Comparison of ENCODE assay signal across 9 mouse cellular contexts in genomic region chr7:129469496-129469895, GRCm38 (mm10).
A peak's percentile ranks its signal among the peaks of the same experiment; 100 is the strongest.
DNase-seq lines count a peak whose midpoint lies in the region; ATAC-seq lines count a peak whose summit lies in the region.
"Had no signal": no experiment of that assay in that cellular context is flagged by ENCODE, and none has a peak within 500 bp of the region (broad histone marks: within the 10 kb centered on the region; RNA-seq: fewer than 3 reads in every experiment).

No protein-coding gene starts in this region.

- H3K4me1 ChIP-seq in liver, embryonic 12.5 days, result no peaks in the 10 kb centered on the region
- H3K4me1 ChIP-seq in liver, embryonic 11.5 days (replicated peaks; ENCODE audit: control insufficient read depth, insufficient read depth, low read length), result no peaks in the 10 kb centered on the region
- H3K4me1 ChIP-seq: liver, embryonic 13.5 days had no signal

- no peak overlapping the region for H3K27ac ChIP-seq in liver, embryonic 12.5 days
- H3K27ac ChIP-seq in liver, embryonic 11.5 days (ENCODE audit: low read depth, low read length), result no peak overlapping the region
- H3K27ac ChIP-seq: liver, embryonic 13.5 days had no signal

- 10% methylated on average over 3 of the region's 3 CpGs for WGBS in liver, embryonic 12.5 days (ENCODE audit: insufficient replicate concordance)
- WGBS in liver, embryonic 11.5 days, result 5% methylated on average over 3 of the region's 3 CpGs

- no peaks in the 10 kb centered on the region for H3K9me3 ChIP-seq in liver, embryonic 12.5 days (replicated peaks)
- no peaks in the 10 kb centered on the region for H3K9me3 ChIP-seq in liver, embryonic 11.5 days (ENCODE audit: control insufficient read depth, low read length)

- H3K4me2 ChIP-seq in liver, embryonic 12.5 days, result no peak overlapping the region
- no peak overlapping the region for H3K4me2 ChIP-seq in liver, embryonic 11.5 days
- H3K4me2 ChIP-seq: liver, embryonic 13.5 days had no signal

- DNase-seq in liver (peak; percentile 63), MN1 (ENCODE audit: low spot score) (no peak)
- peak; percentile 35 for DNase-seq in adrenal gland, adult 2 months
- DNase-seq in heart, postnatal 14 days, result peak; percentile 47 to 70
- peak; percentile 47 for DNase-seq in liver, embryonic 11.5 days (ENCODE audit: low spot score)
- DNase-seq in thymus, postnatal 4 days, result peak; percentile 60
- DNase-seq in layer of hippocampus, postnatal 14 days (ENCODE audit: low spot score in 2 of 2), result no peak
- DNase-seq: liver, embryonic 13.5 days had no signal

- intact Hi-C loops in heart, postnatal 14 days (cut with DNase I), result no loop called here

- no peak overlapping the region for H3K4me3 ChIP-seq in liver, embryonic 12.5 days
- H3K4me3 ChIP-seq in liver, embryonic 11.5 days (ENCODE audit: low read depth, low read length), result no peak overlapping the region
- H3K4me3 ChIP-seq: liver, embryonic 13.5 days had no signal

- no peaks in the 10 kb centered on the region for H3K27me3 ChIP-seq in liver, embryonic 12.5 days (replicated peaks)
- no peaks in the 10 kb centered on the region for H3K27me3 ChIP-seq in liver, embryonic 11.5 days (replicated peaks; ENCODE audit: control insufficient read depth, insufficient read depth, low read length)
- H3K27me3 ChIP-seq: liver, embryonic 13.5 days had no signal

- ATAC-seq in liver, embryonic 12.5 days, result no peak
- no peak for ATAC-seq in liver, embryonic 11.5 days (replicated peaks; ENCODE audit: low FRiP score)

- H3K9ac ChIP-seq in liver, embryonic 12.5 days, result no peak overlapping the region
- no peak overlapping the region for H3K9ac ChIP-seq in liver, embryonic 11.5 days (ENCODE audit: low read depth, low read length)
- H3K9ac ChIP-seq: liver, embryonic 13.5 days had no signal

- no peaks in the 10 kb centered on the region for H3K36me3 ChIP-seq in liver, embryonic 12.5 days
- no peaks in the 10 kb centered on the region for H3K36me3 ChIP-seq in liver, embryonic 11.5 days (ENCODE audit: control insufficient read depth, insufficient read depth, low read length)
- H3K36me3 ChIP-seq: liver, embryonic 13.5 days had no signal

Comparison
In these comparisons a context has a peak if more than half of its experiments do, and no peak if none do; other contexts are left out.
1. DNase-seq: peak in liver (single experiment), adrenal gland, adult 2 months (single experiment), heart, postnatal 14 days (2 of 2), liver, embryonic 11.5 days (single experiment) and thymus, postnatal 4 days (single experiment); none in MN1 (single experiment) and layer of hippocampus, postnatal 14 days (0 of 2).